Mouse (Mus musculus) thymus, postnatal 0 days (tissue): ENCODE data around the gene Tmem255b. TPM values are rescaled to one million over a fixed set of nuclear protein-coding genes. Genes with fewer than 3 reads are reported as not detected.

Experiments used
- DNase-seq: peaks from one replicate; pipeline ENCODE4 v3.0.0-alpha.2; 2015; ENCODE audit warnings: low spot score
- polyA plus RNA-seq: library from polyadenylated mRNA; unstranded; fragments of >200 nt; fragmentation: Nextera tagmentation; extraction: Ambion mirVana; gene quantifications from 2 replicates; pipeline ENCODE4 v1.2.1, GENCODE M21; 2015

The Tmem255b gene
- polyA plus RNA-seq, 1 experiment from 2014 or later, result 0.99 TPM

DNA sequence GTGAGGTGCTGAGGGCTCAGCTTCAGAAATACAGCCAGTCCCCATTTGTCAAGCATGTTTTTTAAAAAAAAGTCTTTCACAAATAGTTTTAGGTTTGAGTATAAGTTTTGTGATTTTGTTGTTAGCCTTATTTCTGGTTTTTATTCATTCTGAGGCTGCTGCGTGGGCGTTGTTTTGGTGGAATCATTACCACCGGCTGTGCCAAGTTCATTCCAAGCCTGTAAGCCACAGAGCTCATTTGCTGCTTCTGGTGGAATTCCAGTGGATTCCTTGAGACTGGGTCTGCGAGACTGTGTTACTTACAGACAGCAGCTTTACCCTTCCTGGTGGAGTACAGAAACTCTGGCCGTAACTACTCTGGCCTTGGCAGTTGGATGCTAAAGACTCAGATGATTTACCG lies 11.5 kb downstream of the Tmem255b start:
- no peak for DNase-seq

DNA sequence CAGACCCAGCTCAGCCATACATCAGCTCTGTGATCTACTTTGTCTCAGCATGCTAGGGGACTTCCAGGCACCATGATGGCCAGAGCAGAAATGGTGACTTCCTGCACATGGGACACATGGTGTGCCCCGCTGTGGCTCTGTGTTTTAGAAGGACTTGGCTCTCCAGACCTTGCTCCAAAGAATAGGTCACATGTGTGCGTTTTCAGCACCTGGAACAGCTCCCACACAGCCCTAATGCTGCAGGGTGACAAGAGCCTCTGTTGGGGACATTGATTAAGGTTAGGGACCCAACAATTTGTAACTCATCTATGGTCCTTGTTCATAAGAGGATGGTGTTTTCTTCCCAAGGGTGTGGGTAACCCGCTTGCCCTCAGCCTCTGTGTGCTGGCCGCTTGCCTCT lies 13.2 kb downstream of the Tmem255b start:
- no peak for DNase-seq

DNA sequence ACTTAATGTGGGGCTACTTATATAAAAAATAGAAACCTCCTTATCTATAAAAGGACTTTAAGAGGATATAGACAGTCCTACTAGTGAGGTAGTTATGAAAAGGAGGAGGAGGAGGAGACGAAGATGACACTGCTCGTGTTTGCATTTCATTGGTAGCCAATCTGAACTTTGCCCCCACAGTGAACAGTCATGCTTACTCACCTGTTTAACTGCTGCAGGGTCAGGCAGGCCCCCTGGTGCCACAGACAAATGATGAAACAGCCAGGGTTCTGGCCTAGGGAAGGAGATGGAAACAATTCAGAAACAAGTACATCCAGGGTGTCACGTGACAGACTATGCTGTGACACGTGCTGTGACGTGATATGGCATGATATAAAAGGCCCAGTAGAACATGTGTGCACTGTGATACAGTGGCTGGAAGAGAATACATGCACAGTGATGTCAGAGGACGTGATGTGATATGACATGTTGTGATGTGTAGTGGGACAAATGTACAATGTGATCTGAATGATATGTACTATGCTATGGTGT lies 16.8 kb downstream of the Tmem255b start:
- no peak for DNase-seq

DNA sequence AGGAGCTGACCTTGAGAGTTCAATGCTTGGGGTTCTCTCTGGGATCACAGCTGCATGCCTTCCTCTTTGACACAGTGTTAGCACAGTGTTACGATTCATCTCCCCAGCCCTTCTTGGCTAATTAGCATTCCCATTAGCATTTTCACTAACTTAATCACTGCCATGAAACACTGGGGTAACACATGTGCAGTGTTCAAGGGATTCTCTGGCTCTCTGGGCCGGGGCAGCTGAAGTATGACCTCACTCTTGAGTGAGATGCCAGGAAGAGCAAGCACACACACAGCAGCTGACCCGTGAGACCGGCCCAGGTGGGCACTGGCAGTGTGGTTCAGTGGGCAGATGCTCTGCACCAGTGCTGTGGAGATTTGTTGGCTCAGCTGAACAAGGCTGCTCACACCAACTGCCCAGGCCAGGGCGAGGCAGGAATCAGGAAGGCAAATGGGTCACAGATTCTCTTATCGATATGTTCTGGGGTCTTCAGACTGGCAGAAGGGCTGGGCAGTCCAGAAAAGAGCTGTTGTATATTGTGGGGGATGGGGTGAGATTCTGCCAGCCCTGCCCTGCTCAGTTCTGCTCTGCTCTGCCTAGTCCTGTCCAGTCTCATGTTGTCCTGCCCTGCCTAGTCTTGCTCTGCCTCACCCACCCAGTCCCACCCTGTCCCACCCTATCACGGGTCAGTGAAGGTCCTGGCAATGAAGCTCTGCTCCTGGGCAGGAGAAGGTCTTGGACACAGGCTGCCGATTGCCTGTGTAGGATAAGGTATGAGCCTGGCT lies 19.5 kb downstream of the Tmem255b start:
- no peak for DNase-seq

DNA sequence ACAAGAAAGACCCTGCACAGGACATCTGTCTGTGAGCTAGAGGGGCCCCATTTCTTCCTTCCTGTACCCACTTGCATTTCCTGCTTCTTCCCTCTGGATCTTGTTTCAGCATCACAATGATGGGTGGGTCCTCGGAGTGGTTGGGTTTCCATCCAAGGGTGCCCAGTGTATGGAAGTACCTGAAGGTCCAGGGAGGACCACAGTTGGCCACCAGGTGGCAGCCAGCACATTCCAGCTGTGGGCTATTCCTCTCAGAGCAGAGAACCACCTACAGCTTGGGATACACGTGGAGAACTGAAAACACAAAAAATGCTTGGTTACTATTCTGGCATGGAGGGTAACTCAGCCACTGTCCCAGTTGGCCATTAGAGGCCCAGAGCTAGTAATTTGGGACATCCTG lies 20.3 kb downstream of the Tmem255b start:
- DNase-seq, result peak; percentile 25

DNA sequence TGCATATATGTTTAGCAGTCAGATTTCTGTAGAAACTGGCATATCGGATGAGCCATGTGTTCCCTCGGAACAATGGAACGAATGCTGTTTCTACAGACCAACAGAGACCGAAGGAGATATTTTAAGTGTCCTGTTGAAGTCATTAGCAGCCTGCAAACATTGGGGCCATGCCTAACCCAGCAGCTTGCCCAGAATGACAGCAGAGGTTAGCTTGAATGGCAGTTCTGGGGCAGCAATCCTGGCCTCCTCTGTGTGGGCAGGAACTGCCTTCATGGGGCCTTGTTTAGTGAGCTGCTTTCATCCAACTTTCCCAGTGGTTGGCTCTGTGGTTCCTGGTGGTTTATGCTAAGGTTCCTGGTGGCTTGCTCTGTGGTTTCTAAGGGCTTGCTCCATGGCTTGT lies 24.4 kb downstream of the Tmem255b start:
- no peak for DNase-seq

DNA sequence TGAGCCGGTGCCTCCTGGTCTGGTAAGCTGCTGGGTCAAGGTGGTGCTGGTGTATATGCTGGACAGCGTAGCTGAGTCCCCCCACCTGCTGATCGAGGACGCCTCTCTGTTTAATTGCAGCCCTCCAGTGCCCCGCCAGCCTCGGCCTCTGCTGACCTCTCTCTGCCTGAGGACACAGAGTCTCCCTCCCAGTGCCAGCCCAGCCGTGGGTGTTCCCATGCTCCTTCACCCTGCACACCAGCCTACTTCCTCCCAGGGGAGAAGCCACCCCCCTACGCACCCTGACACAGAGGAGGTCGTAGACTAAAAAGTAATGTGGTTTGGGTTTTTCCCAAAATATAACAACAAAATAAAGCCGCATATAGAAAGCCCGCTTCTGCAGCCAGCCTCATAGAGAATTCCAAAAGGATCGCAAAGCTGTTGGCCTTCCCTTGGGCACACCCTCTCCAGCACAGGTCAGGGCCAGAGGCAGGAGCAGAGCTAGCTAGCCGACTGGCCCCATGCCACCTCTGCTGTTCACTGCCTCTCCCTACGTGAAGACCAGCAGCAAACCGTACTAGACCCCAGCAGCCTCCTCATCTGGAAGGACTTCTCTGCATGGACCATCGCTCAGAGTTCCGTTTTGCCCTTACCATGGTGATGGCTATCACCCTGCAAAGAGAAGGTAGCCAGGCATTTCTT lies 26.2 kb downstream of the Tmem255b start:
- DNase-seq, result no peak

DNA sequence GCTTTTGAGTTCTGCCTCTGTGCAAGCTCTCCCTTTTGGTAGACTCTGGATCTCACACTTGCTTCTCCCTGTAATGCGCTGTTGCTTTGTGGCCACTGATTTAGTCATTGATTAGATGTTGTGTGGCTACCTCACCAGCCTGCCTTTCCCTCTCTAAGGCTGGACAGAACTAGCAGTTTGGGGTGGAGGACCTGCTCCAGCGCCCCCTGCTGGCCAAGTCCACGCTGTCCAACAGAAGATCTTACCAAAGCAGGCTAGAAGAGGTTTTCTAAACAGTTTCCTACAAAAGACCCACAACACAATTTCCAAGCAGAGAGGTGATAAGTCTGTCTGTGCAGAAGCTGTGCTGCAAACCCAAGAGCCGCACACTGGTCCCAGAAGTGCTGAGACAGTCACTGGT lies 26.9 kb downstream of the Tmem255b start:
- DNase-seq, result peak; percentile 62

DNA sequence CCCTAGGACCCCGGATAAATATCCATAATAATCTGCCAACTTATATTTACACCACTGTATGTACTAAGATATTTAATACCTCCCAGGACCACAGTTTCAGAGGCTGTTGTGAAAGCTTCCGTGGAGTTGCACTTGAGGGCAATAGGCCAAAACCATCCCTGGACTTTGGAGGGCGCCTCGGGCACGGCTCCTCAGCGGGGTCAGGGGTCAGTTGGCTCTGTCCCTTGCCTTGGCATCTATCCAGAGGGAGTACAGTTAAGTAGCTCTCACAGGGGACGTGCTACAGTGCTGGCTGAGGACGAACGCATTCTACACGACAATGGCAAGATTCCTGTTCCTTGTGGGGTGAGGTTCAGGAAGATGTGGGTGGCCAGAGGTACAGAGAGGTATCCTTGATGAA lies 27.4 kb downstream of the Tmem255b start:
- DNase-seq, result no peak

DNA sequence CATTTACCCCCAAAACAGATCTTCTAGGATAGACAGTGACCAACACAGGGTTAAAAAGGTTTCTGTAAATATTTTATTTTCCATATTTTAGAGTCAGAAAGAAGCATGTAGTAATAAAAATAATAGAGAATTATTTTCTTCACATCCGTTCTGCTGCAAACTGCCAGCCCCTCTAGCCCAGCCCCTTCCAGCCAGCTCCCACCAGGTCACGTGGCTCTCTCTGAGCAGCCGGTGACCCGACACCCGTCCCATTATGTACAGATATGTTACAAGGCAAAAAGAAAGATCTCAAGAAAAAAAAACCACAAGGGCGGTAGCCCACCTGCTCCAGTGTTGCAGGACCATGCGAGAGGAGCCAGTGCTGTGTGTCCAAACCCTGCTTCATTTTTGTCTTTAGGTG lies 30.3 kb downstream of the Tmem255b start:
- DNase-seq, result no peak

DNA sequence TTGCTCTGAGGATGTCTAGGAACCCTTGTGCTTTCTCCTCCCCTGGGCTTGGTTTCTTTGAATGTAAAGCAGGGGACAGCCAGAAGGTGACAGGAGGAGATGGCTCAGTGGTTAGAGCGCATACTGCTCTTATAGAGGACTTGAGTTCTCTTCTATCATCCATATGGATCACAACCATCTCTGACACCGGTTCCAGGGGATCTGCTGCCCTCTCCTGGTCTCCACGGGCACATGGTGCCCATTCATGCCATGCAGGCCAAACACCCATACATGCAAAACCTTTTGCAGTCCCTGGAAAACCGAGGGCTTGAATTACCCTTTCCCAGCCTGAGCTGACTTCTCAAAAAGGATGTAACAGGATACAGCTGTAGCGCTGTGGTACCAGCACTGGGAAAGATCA lies 32.0 kb downstream of the Tmem255b start:
- no peak for DNase-seq

DNA sequence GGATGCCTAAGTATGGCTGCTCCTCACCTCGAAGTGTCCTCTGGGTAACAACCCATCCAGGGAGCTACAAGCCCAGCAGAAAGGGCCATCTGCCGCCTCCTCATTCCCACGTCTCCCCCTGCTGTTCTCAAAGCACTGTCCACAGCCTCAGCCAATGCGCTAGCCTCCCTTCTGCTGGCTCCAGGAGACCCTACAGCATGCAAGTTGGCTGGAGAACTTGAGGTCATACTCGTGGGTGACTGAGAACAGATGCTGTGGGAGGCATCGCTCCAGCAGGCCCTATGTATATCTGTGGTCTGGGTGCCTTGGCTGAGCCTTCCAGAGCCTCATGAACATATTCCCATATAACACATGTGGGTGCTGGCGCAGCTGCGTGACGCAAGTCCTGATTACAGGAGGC lies 33.7 kb downstream of the Tmem255b start:
- no peak for DNase-seq

DNA sequence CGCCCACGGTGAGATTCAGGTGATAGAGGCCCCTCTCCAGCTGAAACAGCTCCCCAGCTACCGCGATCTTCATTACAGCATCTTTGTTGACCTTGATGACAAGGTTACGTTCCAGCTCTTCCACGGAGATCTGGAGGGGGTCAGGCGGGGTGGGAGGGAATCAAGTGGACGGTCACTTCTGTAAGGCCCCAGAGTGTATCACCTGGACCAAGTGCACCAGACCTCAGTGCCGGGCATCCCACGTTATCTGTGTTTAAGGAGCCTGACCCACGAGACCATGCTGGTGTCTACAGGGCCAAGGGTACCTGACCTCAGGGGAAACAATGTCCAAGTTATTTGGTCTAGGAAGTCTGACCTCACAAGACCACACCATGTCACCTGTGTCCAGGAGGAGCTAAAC lies 36.5 kb downstream of the Tmem255b start:
- DNase-seq, result no peak

DNA sequence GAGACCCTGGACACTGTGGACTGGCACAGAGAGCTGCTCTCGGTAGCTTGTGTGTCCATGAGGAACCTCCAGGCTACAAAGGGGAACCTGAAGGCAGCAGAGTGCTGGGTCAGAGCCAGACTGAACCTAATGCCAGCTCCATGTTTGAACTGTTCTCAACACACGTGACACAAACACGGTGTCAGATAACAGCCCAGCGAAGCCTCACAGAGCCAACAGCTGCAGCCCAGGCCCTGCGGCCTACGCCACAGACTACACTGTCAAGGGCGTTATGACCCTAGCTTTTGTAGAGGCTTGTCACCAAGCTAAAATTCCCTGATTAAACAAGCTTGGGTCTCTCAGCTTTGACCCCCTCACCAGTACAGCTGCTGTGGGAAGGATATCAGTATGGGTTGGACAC lies 37.3 kb downstream of the Tmem255b start:
- DNase-seq, result no peak

DNA sequence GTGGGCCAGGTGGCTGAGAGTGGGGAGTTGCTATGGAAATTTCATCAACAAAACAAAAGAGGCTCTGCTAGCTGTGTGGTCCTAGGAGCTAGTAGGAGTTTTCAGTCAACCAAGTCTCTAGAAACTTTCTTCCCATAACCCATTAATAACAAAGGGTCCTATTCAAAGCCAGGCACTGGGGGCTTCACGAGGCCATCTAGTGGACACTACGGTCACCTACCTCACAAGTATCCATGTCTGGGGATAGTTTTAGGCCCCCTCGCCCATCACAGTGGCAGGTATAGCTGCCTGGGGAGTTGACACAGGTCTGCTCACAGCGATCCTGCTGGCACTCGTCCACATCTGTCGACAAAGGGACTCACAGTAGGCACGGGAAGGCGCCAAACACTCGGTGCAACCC lies 40.9 kb downstream of the Tmem255b start:
- no peak for DNase-seq

DNA sequence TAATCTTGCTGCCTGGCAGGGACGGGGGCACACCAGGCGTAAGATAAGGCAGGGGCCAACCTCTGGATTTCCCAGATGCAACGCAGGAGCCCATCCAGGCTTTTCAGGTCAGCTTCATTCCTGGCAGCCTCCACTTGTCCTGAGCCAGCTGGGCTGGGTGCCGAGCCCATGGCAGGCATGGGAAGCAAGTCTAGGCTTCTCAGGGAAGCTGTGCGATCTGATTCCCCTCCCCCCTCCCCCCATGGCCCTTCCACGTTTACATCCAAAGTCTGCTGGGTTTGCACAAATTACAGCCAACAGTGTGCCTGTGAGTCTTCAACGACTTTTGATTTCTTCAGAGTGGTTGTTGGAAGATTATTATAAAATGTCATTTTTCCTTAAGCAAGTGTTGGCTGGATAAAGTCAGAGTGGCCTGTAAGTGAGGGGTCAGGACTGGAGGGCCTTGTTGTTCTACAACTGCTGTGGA lies 46.1 kb downstream of the Tmem255b start:
- DNase-seq, result no peak

DNA sequence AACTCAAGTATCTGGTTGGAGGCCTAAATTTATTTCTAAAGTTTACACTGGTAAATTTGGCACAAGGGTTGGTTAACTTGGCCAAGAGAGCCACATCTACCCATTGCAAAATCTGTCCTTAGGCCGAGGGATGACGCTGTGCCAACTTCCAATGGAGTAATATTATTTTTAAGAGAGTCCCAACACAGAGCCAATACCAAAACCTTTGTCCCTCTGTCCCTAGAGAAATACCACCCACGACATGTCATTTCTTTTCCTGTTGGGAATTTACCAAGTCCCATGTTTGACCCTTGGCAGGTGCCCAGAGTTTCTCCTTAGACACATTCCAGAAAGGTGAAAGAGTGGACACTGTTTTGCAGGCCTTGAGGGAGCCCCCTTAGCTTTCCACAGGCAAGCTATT lies 46.6 kb downstream of the Tmem255b start:
- DNase-seq, result no peak

DNA sequence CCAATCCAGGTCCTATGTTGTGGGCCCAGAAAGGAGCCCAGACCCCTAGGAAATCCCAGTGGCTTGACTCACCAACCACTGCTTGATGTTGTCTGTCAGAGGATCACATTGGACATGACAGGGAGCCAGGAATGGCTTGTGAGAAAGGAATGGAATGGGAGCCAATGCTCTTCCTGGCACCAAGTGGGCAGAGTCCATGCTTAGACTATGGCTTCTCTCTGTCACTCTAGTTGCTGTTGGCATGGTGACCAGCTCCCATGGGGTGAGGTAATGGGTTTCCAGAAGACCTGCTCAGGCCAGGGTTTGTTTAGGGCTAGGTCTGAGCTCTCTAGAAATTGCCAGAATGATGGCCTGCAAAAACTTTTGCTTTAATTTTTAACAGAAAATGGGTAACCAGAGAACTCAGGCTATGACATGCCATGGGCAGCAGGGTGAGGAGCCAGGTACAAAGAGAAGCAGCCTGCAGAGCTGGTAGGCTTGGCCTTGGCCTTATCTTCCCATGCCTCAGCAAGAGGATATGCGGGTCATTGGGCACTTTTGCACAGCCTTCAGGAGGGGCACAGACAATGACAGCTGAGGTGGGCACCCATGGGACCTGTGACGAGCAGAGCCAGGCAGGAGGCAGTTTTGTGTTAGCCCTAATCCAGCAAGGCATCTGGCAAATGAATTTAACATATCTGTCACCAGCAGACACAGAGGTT lies 47.3 kb downstream of the Tmem255b start:
- DNase-seq, result no peak

DNA sequence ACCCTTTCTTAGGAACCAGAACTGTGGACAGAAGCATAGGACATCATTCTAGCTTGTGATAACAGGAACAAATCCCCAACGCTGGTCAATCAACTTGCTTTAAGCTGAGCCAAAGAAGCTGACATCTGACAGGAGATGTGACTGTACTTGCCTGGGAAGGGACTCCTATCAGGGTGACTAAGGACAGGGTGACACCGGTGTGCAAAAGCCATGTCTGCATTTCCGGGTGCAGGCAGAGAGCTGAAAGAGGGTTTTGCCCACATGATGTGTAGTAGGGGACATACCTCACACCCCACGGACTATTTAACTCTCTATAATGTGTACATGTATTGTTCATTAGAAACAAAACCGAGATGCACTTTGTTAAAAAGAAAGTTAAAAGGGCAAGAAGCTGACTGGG lies 48.2 kb downstream of the Tmem255b start:
- no peak for DNase-seq

DNA sequence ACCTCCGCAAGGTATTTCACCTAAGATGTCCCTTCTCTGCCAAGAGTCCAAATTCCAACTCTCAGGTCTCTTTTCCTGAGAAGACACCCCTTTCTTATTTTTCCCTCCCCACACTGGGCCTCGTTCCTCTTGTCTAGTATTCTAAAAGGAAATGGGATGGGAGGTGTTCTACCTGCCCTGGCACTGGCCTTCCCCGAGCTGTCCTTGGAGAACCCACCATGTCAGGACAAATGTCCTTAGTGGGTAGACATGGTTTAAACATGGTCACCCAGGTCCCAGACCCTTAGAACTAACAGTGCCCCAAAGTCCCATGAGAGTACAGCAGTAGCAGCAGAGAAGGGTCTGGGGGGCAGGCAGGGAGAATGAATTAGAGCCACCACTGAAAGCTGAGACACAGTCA lies 54.4 kb downstream of the Tmem255b start:
- no peak for DNase-seq

DNA sequence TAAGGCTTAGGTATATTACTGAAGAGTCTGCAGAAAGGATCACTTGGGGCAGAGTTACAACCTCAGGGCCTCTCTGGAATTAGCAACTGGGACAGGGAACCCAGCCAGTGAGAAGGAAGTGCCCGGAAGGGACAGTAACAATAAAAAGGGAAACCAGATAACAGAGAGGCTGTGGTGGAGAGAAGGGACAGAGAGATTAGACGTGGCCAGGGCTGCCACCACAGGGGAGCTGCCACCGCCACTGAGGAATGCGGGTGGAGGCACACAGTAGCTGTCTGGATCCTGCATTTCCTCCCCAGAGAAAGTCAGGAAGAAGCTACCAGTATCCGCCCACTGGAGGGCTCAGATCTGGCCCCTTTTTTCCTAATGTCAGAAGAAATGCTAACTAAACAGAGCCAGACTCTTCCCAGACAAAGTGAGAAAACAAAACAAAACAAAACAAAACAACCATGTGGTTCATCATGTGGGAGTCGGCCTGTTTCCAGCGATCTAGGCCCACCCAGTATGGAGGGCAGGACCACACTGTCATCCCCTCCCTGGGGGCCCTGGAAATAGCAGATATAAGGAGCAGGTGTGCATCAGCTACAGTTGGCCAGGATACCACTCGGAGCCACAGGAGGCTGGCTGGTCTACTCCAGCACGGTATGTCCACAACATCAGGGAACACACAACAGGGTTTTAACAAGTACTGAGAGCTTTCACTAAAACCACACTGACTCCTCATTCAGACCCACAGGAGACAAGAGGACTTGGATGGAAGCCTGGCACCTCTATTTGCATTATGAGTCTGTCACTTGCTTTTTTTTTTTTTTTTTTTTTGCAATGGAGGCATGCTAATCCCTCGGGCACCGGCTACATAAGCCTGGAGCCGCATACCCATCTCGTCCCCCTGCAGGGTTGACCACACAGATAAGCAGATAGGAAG lies 55.3 kb downstream of the Tmem255b start:
- DNase-seq, result no peak
